Mouse (Mus musculus) embryonic facial prominence, embryonic 14.5 days (tissue): ENCODE measurements at regions not wholly inside any gene's neighbourhood (a gene's known extent, or its start where the extent isn't known, plus 50 kb on each side); places are given as distances from the start of the nearest gene placed in this dataset.
A peak's percentile ranks its signal among the peaks of the same experiment; 100 is the strongest.

Source experiments
- ATAC-seq: fragments of 200-750 bp; cut with Nextera tagmentation; 2 replicates; pipeline ENCODE4 v1.8.0; 2017; ENCODE audit warnings: low read depth, moderate number of reproducible peaks, moderate TSS enrichment
- DNase-seq: peaks from one replicate; pipeline ENCODE4 v3.0.0-alpha.2; 2015; ENCODE audit warnings: low spot score
- H3K27ac ChIP-seq: fragments of 300-500 bp; sonication (generic); replicated peaks from 2 replicates; pipeline ENCODE4 v1.5.1; 2014; ENCODE audit warnings: low read depth, mild to moderate bottlenecking, low read length, moderate library complexity
- H3K27me3 ChIP-seq: fragments of 300-500 bp; sonication (generic); replicated peaks from 2 replicates; pipeline ENCODE4 v1.6.1; 2014; ENCODE audit warnings: low read length; ENCODE audit not compliant: control insufficient read depth, insufficient read depth
- H3K36me3 ChIP-seq: fragments of 300-500 bp; sonication (generic); 2 replicates; pipeline ENCODE4 v1.6.1; 2014; ENCODE audit warnings: low read length, mixed read lengths; ENCODE audit not compliant: control insufficient read depth, insufficient read depth
- H3K4me1 ChIP-seq: fragments of 300-500 bp; sonication (generic); 2 replicates; pipeline ENCODE4 v1.6.1; 2014; ENCODE audit warnings: antibody characterized with exemption, low read length; ENCODE audit not compliant: control insufficient read depth, insufficient read depth
- H3K4me2 ChIP-seq: fragments of 300-500 bp; sonication (generic); 2 replicates; pipeline ENCODE4 v1.6.1; 2014; ENCODE audit warnings: low read depth, mild to moderate bottlenecking, low read length, moderate library complexity, mixed read lengths
- H3K4me3 ChIP-seq: fragments of 300-500 bp; sonication (generic); 2 replicates; pipeline ENCODE4 v1.5.1; 2014; ENCODE audit warnings: low read depth, mild to moderate bottlenecking, low read length
- H3K9ac ChIP-seq: fragments of 300-500 bp; sonication (generic); 2 replicates; pipeline ENCODE4 v1.6.1; 2014; ENCODE audit warnings: low read depth, mild to moderate bottlenecking, low read length, moderate library complexity, mixed read lengths
- H3K9me3 ChIP-seq: fragments of 300-500 bp; sonication (generic); 2 replicates; pipeline ENCODE4 v1.6.1; 2016; ENCODE audit warnings: low read length; ENCODE audit not compliant: control insufficient read depth
- WGBS: fragments of 180-500 bp; shearing (Covaris S2); extraction: QIAGEN DNeasy Blood & Tissue Kit; methylation state at CpG from one replicate; pipeline ENCODE4 v1.1.7; 2014; 5-methylcytosine and 5-hydroxymethylcytosine counted together

DNA sequence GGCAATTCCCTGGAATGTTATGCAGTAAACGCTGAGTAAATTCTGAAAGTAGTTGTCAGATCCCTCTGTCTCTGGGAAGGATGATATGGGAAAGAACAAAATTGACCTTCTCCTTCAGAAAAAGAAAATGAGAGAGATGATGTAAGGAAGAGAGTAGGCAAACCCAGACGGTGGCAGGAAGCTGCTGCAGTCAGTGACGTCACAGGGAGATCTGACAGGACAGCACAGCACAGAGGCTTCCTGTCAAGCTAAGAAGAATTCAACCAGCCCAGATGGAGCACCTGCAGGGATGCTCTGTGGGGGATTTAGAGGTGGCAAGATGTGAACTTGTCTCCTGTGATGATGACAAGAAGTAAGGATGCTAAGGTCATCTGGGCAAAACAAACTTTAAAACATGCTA is 107.7 kb upstream of the Cox10 start:
- no peaks in the 10 kb centered on the region for H3K27me3 ChIP-seq
- H3K9ac ChIP-seq = no peak overlapping the region
- WGBS = 49% methylated on average over 3 of the region's 3 CpGs
- no peaks in the 10 kb centered on the region for H3K4me1 ChIP-seq
- DNase-seq (no peak), ATAC-seq (no peak)
- no peak overlapping the region for H3K4me2 ChIP-seq
- no peak overlapping the region for H3K27ac ChIP-seq
- H3K9me3 ChIP-seq = no peaks in the 10 kb centered on the region
- H3K4me3 ChIP-seq = no peak overlapping the region
- no peaks in the 10 kb centered on the region for H3K36me3 ChIP-seq

DNA sequence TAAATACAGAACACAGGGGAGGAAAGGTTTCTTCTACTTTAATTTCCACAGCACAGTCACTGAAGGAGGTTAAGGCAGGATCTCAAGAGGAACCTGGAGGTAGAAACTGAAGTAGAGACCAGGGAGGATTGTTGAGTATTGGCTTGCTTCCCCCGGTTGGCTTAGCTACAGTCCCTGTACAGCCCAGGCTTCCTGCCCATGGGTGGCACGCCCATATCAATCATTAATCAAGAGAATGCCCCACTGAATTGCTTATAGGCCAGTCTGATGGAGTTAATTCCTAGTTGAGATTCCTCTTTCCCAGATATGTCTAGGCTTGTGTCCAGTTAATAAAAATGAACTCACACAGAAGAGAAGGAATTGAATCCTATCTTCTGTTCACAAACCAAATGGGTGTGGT is 107.3 kb upstream of the Cox10 start:
- Histone ChIP-seq H3K4me1 (no peaks in the 10 kb centered on the region), H3K4me3 (no peak overlapping the region), H3K36me3 (no peaks in the 10 kb centered on the region), H3K27ac (no peak overlapping the region), H3K9ac (no peak overlapping the region), H3K27me3 (no peaks in the 10 kb centered on the region), H3K4me2 (no peak overlapping the region), H3K9me3 (no peaks in the 10 kb centered on the region)
- WGBS = 85% methylated on average over 2 of the region's 2 CpGs
- DNase-seq (no peak), ATAC-seq (no peak)

- Histone ChIP-seq H3K27ac (no peak overlapping the region), H3K4me1 (no peaks in the 10 kb centered on the region), H3K27me3 (no peaks in the 10 kb centered on the region), H3K4me2 (no peak overlapping the region), H3K9ac (no peak overlapping the region), H3K9me3 (no peaks in the 10 kb centered on the region), H3K36me3 (no peaks in the 10 kb centered on the region), H3K4me3 (no peak overlapping the region)
- ATAC-seq (no peak), DNase-seq (no peak)
- WGBS = 23% methylated on average over 2 of the region's 2 CpGs
Observed at GRCm38 (mm10) chr11:64180036-64180435, 100.8 kb upstream of the Cox10 start.

GRCm38 (mm10) chr11:64173421-64174062 is 94.3 kb upstream of the Cox10 start:
- Histone ChIP-seq H3K9me3 (no peaks in the 10 kb centered on the region), H3K4me2 (no peak overlapping the region), H3K4me1 (peaks cover 3% of the 10 kb centered on the region; the same call in 1 of the 2 replicates), H3K27me3 (no peaks in the 10 kb centered on the region), H3K4me3 (no peak overlapping the region), H3K36me3 (no peaks in the 10 kb centered on the region), H3K27ac (no peak overlapping the region), H3K9ac (no peak overlapping the region)
- ATAC-seq (no peak), DNase-seq (no peak)
- WGBS = 66% methylated on average over 4 of the region's 4 CpGs

GRCm38 (mm10) chr11:64172926-64173325 is 93.7 kb upstream of the Cox10 start:
- Histone ChIP-seq H3K9ac (no peak overlapping the region), H3K4me3 (no peak overlapping the region), H3K36me3 (no peaks in the 10 kb centered on the region), H3K4me1 (peaks cover 7% of the 10 kb centered on the region; the same call in 1 of the 2 replicates), H3K27ac (no peak overlapping the region), H3K9me3 (no peaks in the 10 kb centered on the region), H3K27me3 (no peaks in the 10 kb centered on the region), H3K4me2 (no peak overlapping the region)
- ATAC-seq (no peak), DNase-seq (no peak)
- WGBS = 84% methylated on average over 5 of the region's 5 CpGs

DNA sequence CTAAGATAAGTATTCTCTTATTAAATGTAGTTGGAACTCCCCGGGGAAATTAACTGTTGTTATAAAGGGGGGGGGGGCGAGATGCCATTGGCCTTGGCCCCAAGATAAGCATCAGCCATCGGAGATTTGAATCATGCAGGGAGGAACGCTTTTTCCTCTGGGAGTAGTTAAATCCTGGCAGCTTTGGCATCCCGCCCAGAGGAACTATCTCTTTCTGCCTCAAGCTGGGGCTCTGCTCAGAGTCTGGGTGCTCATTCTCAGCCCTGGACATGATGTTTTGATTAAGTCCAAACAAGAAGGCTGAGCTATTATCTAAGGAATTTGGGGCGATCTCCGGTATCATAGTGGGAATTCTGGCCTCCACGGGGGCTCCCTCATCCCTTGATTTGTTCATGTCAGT is 89.4 kb upstream of the Cox10 start:
- no peaks in the 10 kb centered on the region for H3K9me3 ChIP-seq
- DNase-seq = peak; percentile 85
- no peaks in the 10 kb centered on the region for H3K27me3 ChIP-seq
- peak; percentile 63; the same call in 1 of the 2 replicates for ATAC-seq
- H3K4me1 ChIP-seq = peaks cover 12% of the 10 kb centered on the region; the same call in 1 of the 2 replicates
- H3K27ac ChIP-seq = no peak overlapping the region
- no peaks in the 10 kb centered on the region for H3K36me3 ChIP-seq
- no peak overlapping the region; the same call in 1 of the 2 replicates for H3K9ac ChIP-seq
- WGBS = 28% methylated on average over 8 of the region's 8 CpGs
- H3K4me2 ChIP-seq = no peak overlapping the region
- no peak overlapping the region for H3K4me3 ChIP-seq

DNA sequence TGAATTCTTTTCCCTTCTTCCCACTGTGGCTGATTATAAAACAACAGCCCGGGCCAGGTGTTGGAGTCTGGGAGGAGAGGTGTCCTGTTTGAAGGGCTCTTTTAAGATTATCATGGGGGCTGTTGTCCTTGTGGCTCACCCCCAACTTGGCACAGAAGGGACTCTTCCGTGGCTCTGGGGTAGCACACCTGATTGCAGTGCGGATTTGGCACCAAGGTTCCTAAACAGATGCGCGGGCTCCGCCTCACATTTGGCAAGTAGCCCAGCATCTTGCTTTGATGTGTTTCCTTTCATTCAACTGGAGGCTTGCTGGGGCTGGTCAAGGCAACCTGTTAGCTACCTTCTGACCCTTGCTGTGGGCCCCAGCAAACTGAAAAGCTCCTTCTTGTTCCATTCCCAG is 85.5 kb upstream of the Cox10 start:
- ATAC-seq (peak; percentile 68), DNase-seq (peak; percentile 76)
- Histone ChIP-seq H3K9me3 (no peaks in the 10 kb centered on the region), H3K9ac (no peak overlapping the region), H3K27me3 (no peaks in the 10 kb centered on the region), H3K36me3 (no peaks in the 10 kb centered on the region), H3K4me3 (no peak overlapping the region), H3K4me1 (peaks cover 12% of the 10 kb centered on the region; the same call in 1 of the 2 replicates), H3K27ac (no peak overlapping the region), H3K4me2 (no peak overlapping the region)
- 32% methylated on average over 6 of the region's 6 CpGs for whole genome bisulfite sequencing

GRCm38 (mm10) chr11:64158281-64158680 is 79.0 kb upstream of the Cox10 start:
- Histone ChIP-seq H3K9ac (no peak overlapping the region), H3K4me2 (no peak overlapping the region), H3K36me3 (no peaks in the 10 kb centered on the region), H3K27ac (no peak overlapping the region), H3K9me3 (no peaks in the 10 kb centered on the region), H3K27me3 (no peaks in the 10 kb centered on the region), H3K4me3 (no peak overlapping the region), H3K4me1 (no peaks in the 10 kb centered on the region)
- 90% methylated on average over 5 of the region's 5 CpGs for WGBS
- no peak for ATAC-seq
- DNase-seq = no peak

GRCm38 (mm10) chr11:64156640-64157039 is 77.4 kb upstream of the Cox10 start:
- H3K27ac ChIP-seq = no peak overlapping the region
- no peaks in the 10 kb centered on the region for H3K9me3 ChIP-seq
- ATAC-seq (no peak), DNase-seq (peak; percentile 31)
- WGBS = 52% methylated on average over 7 of the region's 7 CpGs
- no peak overlapping the region for H3K4me2 ChIP-seq
- H3K36me3 ChIP-seq = no peaks in the 10 kb centered on the region
- no peak overlapping the region for H3K9ac ChIP-seq
- no peak overlapping the region for H3K4me3 ChIP-seq
- H3K27me3 ChIP-seq = no peaks in the 10 kb centered on the region
- no peaks in the 10 kb centered on the region for H3K4me1 ChIP-seq
